Mouse (Mus musculus) CD8-positive naive resting alpha-beta T cell, adult 2 months (primary cell): ENCODE measurements around the gene Tfb2m.

Source experiments
- DNase-seq, 2 experiments: peaks; one replicate each; pipeline ENCODE4 v3.0.0; 2022; ENCODE audit warnings: low read depth in 2 of 2, low spot score in 2 of 2

Gene Tfb2m

DNA sequence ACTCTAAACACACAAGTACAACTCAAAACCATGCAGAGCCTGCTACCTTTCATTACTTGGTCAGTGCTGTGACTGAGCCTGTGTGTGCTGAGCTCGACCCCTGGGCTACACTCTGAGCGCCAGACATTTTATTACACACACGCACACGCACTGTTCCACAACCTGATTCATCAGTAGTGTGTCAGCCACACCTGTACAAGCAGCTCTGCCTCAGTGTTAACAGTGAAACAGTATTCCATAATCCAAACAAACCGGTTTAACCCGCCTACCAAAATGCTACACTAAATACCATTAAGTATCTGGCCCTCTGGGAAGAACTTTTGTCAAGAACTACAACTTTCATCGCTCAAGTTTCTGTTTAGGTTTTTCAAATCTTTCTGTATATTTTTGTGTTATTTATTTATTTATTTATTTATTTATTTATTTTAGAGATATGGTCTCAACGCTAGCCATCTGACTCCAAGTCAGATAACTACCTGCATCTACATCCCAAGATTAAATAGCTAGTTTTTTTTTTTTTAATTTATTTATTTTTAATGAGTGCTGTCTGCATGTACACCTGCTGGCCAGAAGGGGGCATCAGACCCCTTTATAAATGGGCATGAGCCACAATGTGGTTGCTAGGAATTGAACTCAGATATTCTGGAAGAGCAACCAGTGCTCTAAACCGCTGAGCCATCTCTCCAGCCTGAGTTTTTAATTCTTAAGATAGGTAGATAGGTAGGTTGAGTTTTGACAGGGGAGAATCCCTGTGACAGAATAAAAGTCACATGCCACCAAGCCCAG is 39.3 kb downstream of the Tfb2m start:
- DNase-seq, result peak; percentile 8 to 39

DNA sequence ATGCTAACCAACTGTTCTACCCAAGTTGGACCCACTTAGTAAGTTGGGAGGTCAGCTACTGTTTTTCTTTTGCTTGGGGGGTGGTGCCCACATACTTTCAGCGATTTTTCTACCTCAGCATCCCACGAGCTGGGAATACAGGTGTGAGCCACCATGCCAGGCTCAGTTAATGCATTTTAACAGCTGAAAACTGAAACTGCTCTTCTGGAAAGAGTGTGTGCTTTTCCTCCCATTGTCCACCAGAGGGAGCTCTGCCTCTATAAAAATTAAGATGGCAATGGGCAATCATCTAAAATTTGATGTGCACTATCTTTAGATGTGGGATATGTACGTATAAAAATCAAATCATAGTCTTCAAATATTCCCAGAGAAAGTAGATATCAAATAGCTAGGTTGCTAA is 43.5 kb downstream of the Tfb2m start:
- DNase-seq, result peak; percentile 4 to 19

DNA sequence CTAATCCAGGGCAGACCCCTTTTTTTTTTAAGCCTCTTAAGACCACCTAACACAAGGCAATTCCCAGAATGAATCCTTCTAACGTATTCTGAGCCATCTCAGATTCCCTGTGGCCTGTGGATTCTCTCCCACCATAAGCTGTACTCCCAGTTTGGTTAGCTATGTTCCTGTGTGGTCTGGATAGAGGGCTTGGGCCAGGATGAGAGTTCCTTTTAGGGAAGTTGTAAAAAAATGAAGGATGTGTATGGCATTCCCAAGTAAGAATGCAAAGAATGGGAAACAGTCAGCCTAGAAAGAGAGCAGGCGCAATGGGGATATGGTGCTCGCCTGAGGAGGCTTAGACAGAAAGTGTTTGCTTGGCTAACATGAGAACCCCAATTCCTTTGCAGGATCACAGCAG is 46.8 kb downstream of the Tfb2m start:
- no peak for DNase-seq

DNA sequence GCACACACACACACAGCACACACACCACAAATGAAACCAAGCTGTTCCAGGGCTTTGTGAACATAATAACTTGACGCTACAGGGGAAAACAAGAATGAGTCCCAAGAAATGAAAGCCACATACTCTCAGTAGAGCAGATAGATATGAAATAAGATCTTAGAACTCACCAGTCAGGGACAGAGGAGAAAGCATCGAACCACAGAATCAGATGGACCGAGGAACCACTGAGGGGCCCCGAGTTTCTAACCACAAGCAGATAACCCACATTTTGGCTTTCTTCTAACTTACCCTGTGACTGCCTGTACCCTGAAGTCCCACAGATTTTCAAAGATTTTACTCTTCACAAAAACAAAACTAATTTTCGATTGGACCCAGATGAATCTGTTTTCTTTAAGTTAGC is 53.2 kb downstream of the Tfb2m start:
- DNase-seq, result no peak

DNA sequence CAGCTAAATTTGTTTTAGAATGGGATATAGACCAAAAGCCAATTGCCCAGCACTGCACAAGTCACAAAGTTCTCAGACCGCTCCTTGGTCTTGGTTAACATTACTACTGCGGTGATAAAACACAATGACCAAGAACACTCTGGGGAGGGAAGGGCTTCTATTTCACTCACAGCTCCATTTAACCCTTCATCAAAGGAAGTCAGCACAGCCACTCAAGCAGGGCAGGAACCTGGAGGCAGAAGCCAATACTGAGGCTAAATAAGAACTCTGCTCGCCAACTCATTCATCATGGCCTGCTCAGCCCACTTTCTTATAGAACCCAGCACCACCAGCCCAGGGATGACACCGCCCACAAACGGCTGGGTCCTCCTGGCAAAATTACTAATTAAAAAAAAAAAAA is 57.5 kb downstream of the Tfb2m start:
- DNase-seq, result no peak

DNA sequence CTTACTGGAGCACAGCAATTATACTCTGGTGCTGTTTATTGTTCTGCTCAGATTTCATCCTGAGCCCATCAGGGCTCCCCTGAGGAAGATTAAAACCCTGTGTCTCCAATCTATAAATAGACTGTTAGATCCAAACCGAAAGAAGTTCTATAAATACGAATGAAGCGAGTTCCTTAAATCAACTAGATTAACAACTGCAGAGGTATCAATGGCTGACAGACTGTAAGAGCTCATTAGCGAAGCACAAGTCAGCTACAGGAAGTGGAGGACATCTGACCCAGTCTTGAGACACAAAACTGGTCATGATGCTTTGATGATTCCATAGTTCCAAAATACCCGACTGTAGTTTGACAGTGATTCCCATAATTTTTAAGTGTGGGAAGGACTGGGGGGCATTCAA is 58.1 kb downstream of the Tfb2m start:
- no peak for DNase-seq

DNA sequence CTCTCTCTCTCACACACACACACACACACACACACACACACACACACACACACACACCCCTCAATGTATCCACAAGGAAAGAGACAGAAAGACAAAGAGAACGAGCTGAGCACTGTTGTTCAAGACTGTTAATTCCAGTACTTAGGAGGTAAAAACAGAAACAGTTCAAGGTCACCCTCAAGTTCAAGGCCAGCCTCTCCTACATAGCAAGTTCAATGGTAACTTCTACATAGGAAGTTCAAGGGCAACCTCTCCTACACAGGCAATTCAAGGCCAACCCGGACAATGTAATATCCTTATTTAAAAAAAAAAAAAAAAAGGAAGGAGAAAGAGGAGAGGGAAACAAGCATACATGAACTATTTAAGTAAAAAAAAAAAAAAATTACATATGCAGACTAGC is 58.8 kb downstream of the Tfb2m start:
- DNase-seq, result no peak

DNA sequence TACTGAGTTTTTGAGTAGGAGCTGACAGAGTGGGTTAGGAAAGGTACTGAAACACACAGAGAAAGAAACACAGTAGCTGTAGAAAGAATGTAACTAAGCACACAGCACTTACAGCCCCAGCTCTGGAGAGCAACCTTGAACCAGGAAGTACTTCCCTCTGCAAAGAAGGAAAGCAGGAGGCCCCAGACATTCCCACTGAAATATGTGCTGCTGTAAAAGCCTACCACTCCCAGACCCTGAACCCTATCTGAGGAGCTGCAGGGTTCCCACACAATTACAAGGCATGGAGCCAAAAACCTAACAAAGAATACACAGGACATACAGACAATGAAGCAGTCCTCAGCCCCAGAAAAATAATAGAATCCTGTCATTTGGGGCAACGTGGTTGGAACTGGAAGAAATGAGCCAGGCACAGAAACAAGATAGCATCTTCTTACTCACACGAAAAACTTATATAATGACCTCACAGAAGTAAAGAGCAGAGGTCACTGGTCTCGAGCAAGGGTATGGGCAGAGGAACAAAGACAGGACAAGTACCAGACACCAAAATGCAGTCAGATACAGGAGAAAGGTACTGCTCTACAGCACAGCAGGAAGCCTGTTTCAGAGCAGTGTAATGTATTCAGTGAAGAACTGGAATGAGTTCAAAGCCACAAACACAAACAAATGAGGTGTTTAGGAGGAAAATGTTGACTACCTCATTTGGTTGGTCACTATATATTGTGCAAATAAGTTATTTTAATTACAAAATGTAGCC is 60.1 kb downstream of the Tfb2m start:
- no peak for DNase-seq

DNA sequence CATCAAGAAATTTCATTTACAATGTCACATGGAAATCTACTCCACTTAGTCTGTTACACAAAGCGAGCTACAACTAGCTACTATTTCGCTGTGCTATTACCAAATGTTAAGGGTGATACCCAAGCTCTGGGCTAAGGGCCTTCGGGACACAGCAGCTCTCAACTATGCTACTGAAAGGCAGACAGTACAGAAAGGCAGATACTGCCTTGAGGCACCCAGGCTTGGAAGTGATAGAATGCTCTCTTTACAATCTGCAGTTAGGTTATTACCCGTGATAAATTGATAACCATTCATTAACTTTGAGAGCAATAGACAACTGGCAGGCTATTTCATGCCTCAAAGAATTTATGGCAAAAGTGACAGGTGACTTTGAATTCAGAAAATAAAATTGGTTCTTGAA is 65.2 kb downstream of the Tfb2m start:
- DNase-seq, result no peak
